Mouse (Mus musculus) embryo, embryonic 11 days (tissue): Measurements from ENCODE around the gene Frat2.
A peak's percentile ranks its signal among the peaks of the same experiment; 100 is the strongest.

Source experiments
- DNase-seq: peaks from one replicate; pipeline ENCODE4 v3.0.0-alpha.2; 2015

The Frat2 gene

GRCm38 (mm10) chr19:41817325-41817724 is 30.6 kb downstream of the Frat2 start:
- peak; percentile 39 for DNase-seq

- DNase-seq = peak; percentile 24
Observed at GRCm38 (mm10) chr19:41816915-41817314, 31.0 kb downstream of the Frat2 start.

GRCm38 (mm10) chr19:41816410-41816809 is 31.5 kb downstream of the Frat2 start:
- no peak for DNase-seq

- DNase-seq = no peak
Observed at GRCm38 (mm10) chr19:41813374-41813773, 34.6 kb downstream of the Frat2 start.

- DNase-seq = no peak
Observed at GRCm38 (mm10) chr19:41812525-41812924, 35.4 kb downstream of the Frat2 start.

GRCm38 (mm10) chr19:41810074-41810473 is 37.9 kb downstream of the Frat2 start:
- DNase-seq = no peak

- no peak for DNase-seq
Observed at GRCm38 (mm10) chr19:41808104-41808634, 39.8 kb downstream of the Frat2 start.

GRCm38 (mm10) chr19:41807497-41807896 is 40.4 kb downstream of the Frat2 start:
- no peak for DNase-seq

- DNase-seq = no peak
Observed at GRCm38 (mm10) chr19:41805831-41806230, 42.1 kb downstream of the Frat2 start.

GRCm38 (mm10) chr19:41803322-41803721 is 44.6 kb downstream of the Frat2 start:
- no peak for DNase-seq

GRCm38 (mm10) chr19:41801742-41802369 is 46.1 kb downstream of the Frat2 start, which contains the start of gene Arhgap19:
TSS of gene Arhgap19 (minus strand) at chr19:41802047.
- DNase-seq = peak; percentile 96

GRCm38 (mm10) chr19:41800986-41801741 is 46.8 kb downstream of the Frat2 start:
- no peak for DNase-seq

GRCm38 (mm10) chr19:41800451-41800850 is 47.5 kb downstream of the Frat2 start:
- no peak for DNase-seq

- no peak for DNase-seq
Observed at GRCm38 (mm10) chr19:41797536-41797935, 50.4 kb downstream of the Frat2 start.

- no peak for DNase-seq
Observed at GRCm38 (mm10) chr19:41796789-41797327, 51.1 kb downstream of the Frat2 start.

- DNase-seq = no peak
Observed at GRCm38 (mm10) chr19:41796148-41796760, 51.7 kb downstream of the Frat2 start.
